Mouse (Mus musculus): ENCODE data around the gene Prkca. TPM values are rescaled to one million over a fixed set of nuclear protein-coding genes. Genes with fewer than 3 reads are reported as not detected.

Prkca gene
- polyA plus RNA-seq, 1 experiment from 2014 or later: 8.6 TPM

DNA sequence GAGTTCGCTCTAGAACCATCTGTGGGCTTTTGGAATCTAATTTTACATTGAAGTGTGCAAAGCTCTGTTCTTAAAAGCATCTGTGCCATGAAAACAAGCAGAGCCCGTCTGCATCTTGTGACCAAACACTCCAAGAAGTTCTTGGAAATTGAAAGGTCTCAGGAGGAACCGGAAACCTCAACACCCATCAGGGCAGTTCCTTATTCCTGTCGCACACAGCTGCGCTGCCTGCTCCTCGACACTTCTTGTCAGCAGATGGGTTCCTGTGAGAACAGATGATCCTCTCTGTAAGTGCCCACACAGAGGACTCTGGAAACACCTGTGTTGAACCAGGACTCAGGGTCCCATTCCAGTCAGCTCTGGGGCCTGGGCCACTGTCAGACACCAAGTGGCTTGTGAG, 120.6 kb downstream of the Prkca start:
- H3K36me3 ChIP-seq: no peaks in the 10 kb centered on the region
- H3K27me3 ChIP-seq: no peaks in the 10 kb centered on the region
- no peaks in the 10 kb centered on the region for H3K9me3 ChIP-seq
- peaks cover 59% of the 10 kb centered on the region for H3K4me1 ChIP-seq (replicated peaks)
- no peak overlapping the region for H3K4me2 ChIP-seq
- 74% methylated on average over 6 of the region's 6 CpGs for WGBS
- no peak overlapping the region for H3K4me3 ChIP-seq
- ATAC-seq (ENCODE audit: low FRiP score, low read depth): peak; percentile 20; the same call in 1 of the 2 replicates
- no peak overlapping the region for H3K9ac ChIP-seq
- H3K27ac ChIP-seq (replicated peaks): peak overlapping the region; percentile 30

DNA sequence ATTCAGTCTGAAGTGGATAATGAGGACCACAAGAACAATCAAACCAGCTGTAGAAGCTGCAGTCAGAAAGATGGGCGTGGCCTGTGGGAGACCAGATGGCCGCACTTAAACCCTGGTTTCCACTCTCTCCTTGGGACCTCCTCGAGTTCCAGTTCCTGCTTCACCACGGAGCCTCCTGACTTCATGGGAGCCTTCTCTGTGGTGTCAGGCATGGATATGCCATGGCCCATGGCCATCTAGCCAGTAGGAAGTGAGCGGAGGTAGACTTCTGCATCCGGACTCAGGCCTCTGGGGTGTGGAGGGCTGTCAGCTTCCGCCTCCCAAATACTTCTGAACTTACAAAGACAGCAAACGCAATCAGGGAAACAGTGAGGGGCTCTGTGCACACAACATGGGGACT, 121.1 kb downstream of the Prkca start:
- no peaks in the 10 kb centered on the region for H3K36me3 ChIP-seq
- 74% methylated on average over 8 of the region's 8 CpGs for WGBS
- H3K9ac ChIP-seq: no peak overlapping the region
- H3K27ac ChIP-seq (replicated peaks): peak overlapping the region; percentile 30; the same call in 1 of the 2 replicates
- no peaks in the 10 kb centered on the region for H3K27me3 ChIP-seq
- no peak overlapping the region for H3K4me2 ChIP-seq
- no peaks in the 10 kb centered on the region for H3K9me3 ChIP-seq
- no peak for ATAC-seq (ENCODE audit: low FRiP score, low read depth)
- H3K4me3 ChIP-seq: no peak overlapping the region
- peaks cover 59% of the 10 kb centered on the region for H3K4me1 ChIP-seq (replicated peaks)

DNA sequence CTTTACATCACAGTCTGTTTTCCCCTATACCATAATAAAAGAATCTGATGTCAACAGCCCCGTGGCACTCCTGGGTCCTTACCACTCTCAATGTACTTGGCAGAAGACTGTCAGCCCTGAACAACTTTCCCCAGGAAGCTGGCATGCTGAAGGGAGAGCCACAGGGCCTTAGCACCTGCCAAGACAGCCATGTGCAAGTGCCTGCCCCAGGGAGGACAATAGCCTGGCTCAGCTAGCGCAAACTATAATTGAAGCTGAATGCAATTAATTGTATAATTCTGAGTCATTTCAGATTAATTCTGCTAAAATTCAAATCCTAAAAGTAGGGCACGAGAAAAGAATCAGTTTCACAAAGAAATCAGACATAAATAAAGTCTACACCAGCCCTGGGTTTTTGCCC, 121.7 kb downstream of the Prkca start:
- Histone ChIP-seq H3K4me1 (replicated peaks) (peaks cover 55% of the 10 kb centered on the region), H3K9ac (no peak overlapping the region), H3K36me3 (no peaks in the 10 kb centered on the region), H3K9me3 (no peaks in the 10 kb centered on the region), H3K27me3 (no peaks in the 10 kb centered on the region), H3K4me2 (no peak overlapping the region), H3K4me3 (no peak overlapping the region), H3K27ac (replicated peaks) (0 out of 2 replicates have a peak overlapping the region, but pooled peaks have one; percentile 30)
- ATAC-seq (ENCODE audit: low FRiP score, low read depth): no peak
- WGBS: 58% methylated on average over 3 of the region's 3 CpGs

DNA sequence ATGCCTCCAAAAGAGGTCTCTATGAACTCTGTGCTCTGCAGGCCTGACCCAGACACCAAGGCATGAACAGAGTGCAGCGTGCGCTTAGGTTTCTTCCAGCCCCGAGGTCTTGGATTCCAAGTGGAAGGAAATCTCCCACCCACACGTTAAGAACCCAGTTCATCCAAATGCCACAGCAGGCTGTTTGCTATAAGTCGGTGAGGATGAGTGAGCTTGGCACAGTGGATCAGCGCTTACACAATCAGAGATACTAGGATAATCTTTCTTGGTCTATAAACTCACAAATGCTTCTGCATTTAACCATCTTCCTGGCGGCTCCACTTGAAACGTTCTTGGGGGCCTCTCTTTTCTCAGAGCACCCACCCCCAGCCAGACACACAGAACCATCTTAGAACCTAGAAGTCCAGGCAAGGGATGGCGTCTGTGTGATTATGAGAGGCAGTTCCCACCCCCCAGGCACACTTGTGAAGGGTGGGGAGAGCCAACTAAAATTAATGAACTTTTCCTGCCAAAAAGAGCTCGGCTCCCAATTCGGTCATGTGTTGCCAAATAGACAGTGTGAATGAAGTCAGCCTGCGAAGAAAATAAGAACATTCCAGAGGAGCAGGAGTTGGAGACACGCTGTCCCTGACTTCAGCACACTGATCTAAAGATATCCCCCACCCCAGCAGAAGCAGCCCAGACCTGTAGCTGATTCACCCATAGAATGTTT, 122.4 kb downstream of the Prkca start:
- no peaks in the 10 kb centered on the region for H3K9me3 ChIP-seq
- no peak overlapping the region for H3K4me2 ChIP-seq
- no peak for ATAC-seq (ENCODE audit: low FRiP score, low read depth)
- no peaks in the 10 kb centered on the region for H3K36me3 ChIP-seq
- 65% methylated on average over 13 of the region's 13 CpGs for WGBS
- peaks cover 53% of the 10 kb centered on the region for H3K4me1 ChIP-seq (replicated peaks)
- no peaks in the 10 kb centered on the region for H3K27me3 ChIP-seq
- H3K27ac ChIP-seq (replicated peaks): 0 out of 2 replicates have a peak overlapping the region, but pooled peaks have one; percentile 24
- no peak overlapping the region for H3K4me3 ChIP-seq
- no peak overlapping the region for H3K9ac ChIP-seq

DNA sequence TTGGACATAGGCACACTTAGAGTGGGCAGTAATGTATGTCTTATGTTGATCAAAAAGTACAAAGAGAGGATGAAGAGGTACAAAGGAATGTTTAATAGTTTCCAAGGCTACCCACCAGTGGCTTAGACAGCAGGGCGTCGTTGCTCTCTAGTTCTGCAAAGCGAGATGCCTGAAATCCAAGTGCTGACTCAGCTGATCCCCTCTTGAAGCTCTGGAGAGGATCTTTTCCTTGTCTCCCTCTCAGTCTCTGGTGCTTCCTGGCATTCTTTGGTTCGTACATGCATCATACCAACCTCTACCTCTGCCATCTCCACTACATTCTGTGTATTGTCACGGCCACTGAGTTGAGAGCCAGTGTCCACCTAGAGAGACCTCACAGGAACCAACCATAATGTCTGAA, 123.1 kb downstream of the Prkca start:
- no peaks in the 10 kb centered on the region for H3K27me3 ChIP-seq
- no peaks in the 10 kb centered on the region for H3K9me3 ChIP-seq
- peaks cover 52% of the 10 kb centered on the region for H3K4me1 ChIP-seq (replicated peaks)
- no peaks in the 10 kb centered on the region for H3K36me3 ChIP-seq
- H3K4me2 ChIP-seq: no peak overlapping the region
- no peak for ATAC-seq (ENCODE audit: low FRiP score, low read depth)
- H3K9ac ChIP-seq: no peak overlapping the region
- H3K4me3 ChIP-seq: no peak overlapping the region
- WGBS: 86% methylated on average over 5 of the region's 5 CpGs
- H3K27ac ChIP-seq (replicated peaks): no peak overlapping the region

DNA sequence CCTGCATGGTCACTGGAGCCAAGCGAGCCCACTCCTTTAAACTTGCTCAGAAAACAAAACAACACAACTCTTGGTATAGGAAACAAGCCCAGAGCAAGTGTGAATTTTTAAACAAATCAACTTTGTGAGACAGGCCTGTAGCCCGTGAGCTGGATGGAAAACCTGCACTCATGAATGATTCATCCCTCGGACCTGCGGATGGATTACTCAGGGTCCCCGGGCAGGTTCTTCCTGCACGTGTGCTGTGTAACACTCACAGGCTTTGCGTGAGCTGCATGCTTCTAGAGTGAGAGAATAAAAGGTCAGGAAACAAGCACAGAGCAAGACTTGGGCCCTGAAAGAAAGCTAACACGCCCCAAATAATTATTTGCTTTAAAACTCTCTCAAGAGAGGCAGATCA, 126.7 kb downstream of the Prkca start:
- WGBS: 75% methylated on average over 8 of the region's 8 CpGs
- H3K27ac ChIP-seq (replicated peaks): no peak overlapping the region
- H3K4me1 ChIP-seq (replicated peaks): peaks cover 29% of the 10 kb centered on the region
- no peak overlapping the region for H3K4me3 ChIP-seq
- no peak overlapping the region for H3K9ac ChIP-seq
- H3K4me2 ChIP-seq: no peak overlapping the region
- H3K36me3 ChIP-seq: no peaks in the 10 kb centered on the region
- H3K27me3 ChIP-seq: no peaks in the 10 kb centered on the region
- H3K9me3 ChIP-seq: no peaks in the 10 kb centered on the region
- no peak for ATAC-seq (ENCODE audit: low FRiP score, low read depth)

DNA sequence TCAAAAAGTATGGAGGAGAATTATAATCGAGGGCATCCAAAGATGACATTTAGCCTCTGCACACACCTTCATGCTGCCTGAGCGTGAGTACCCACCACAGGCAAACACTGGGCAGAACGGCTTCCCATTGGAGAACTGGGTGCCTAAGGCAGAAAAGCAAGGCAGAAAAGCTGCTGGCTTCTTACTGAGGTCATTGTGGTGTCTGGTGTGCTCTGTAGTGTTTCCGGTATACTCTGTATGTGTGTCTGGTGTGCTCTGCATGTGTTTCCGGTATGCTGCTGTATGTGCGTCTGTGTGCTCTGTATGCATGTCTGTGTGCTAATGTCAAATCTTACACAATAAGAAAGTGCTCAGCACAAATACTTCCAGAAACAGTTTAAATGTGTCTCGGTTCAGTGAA, 127.7 kb downstream of the Prkca start:
- Histone ChIP-seq H3K4me3 (no peak overlapping the region), H3K4me1 (replicated peaks) (peaks cover 20% of the 10 kb centered on the region), H3K9me3 (no peaks in the 10 kb centered on the region), H3K27me3 (no peaks in the 10 kb centered on the region), H3K27ac (replicated peaks) (no peak overlapping the region), H3K9ac (no peak overlapping the region), H3K4me2 (no peak overlapping the region), H3K36me3 (no peaks in the 10 kb centered on the region)
- WGBS: 76% methylated on average over 7 of the region's 7 CpGs
- ATAC-seq (ENCODE audit: low FRiP score, low read depth): no peak

DNA sequence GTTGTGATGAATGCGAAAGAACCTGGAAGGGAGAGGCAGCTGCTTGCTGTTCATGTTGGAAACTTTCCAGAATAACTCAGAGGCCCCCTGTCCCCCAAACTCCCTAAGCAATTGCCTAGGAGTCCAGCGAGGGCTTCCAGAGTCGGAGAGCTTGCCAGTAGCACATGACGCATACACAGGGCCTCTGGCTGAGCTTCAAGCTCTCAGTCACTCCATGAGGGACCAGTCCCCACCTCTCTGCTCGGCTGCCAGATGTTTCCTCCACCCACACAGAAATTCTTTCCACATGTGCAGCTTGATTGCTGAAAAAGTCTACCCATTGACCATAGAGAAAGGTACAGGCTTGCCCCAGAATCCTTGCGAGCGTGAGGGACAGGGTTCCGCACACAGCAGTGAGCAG, 128.3 kb downstream of the Prkca start:
- ATAC-seq (ENCODE audit: low FRiP score, low read depth): peak; percentile 73; the same call in 1 of the 2 replicates
- Histone ChIP-seq H3K9me3 (no peaks in the 10 kb centered on the region), H3K4me1 (replicated peaks) (peaks cover 15% of the 10 kb centered on the region), H3K27ac (replicated peaks) (no peak overlapping the region), H3K9ac (no peak overlapping the region), H3K4me3 (no peak overlapping the region), H3K36me3 (no peaks in the 10 kb centered on the region), H3K4me2 (no peak overlapping the region), H3K27me3 (no peaks in the 10 kb centered on the region)
- WGBS: 57% methylated on average over 8 of the region's 8 CpGs

DNA sequence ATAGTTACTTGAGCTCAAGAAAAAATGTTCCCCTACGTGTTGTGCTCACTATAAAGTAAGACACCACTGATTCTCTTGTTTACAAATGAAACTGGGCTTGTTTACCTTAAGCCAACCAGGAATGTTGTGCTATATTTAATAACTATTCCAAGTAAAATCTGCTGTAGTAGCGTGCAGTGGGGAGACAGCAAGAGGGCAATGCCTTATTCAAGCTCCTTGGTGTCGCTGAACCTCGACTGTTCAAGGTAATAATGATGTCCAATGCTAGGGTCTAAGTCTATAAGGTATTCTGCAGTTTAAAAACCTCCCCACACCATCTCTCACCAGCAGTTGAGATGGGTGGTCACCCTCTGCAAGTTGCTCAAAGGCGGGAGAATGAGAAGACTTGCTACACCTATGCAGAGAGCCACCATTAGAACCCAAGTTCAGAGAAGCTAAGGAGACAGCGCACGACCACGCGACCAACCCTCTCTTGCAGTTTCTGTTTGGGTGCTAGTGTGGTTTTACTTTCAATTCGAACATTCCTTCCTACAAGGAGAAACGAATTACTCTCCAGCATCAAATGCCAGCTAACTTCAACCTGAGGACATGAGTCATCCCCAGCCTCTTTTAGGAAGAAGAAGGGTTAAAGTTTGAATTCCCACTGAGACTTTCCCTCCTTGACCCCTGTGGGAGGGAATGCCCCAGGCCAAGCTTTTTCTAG, 129.1 kb downstream of the Prkca start:
- Histone ChIP-seq H3K4me1 (replicated peaks) (peaks cover 14% of the 10 kb centered on the region), H3K9ac (no peak overlapping the region), H3K27ac (replicated peaks) (no peak overlapping the region), H3K9me3 (no peaks in the 10 kb centered on the region), H3K4me2 (no peak overlapping the region), H3K27me3 (no peaks in the 10 kb centered on the region), H3K4me3 (no peak overlapping the region), H3K36me3 (no peaks in the 10 kb centered on the region)
- ATAC-seq (ENCODE audit: low FRiP score, low read depth): no peak
- WGBS: 87% methylated on average over 11 of the region's 11 CpGs

DNA sequence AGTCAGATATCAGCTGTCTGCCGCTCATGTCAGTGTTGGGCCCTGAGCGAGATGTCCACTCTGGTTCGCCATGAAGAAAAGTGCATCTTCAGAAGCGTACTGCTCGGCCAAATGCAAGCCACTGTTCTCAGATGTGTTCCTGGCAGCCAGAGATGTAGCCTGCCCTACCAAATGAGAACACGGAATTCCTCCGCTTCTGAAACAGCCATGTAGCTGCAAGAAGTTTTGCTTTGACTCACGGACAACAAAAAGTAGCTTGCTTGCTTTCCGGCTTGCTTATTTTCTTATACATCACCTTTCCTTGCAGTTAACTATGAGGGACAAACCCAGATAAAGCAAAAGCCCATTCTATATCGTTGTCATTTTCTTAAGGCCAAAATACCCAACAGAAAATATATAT, 129.9 kb downstream of the Prkca start:
- H3K4me1 ChIP-seq (replicated peaks): peaks cover 14% of the 10 kb centered on the region
- H3K36me3 ChIP-seq: no peaks in the 10 kb centered on the region
- H3K27ac ChIP-seq (replicated peaks): no peak overlapping the region
- no peaks in the 10 kb centered on the region for H3K27me3 ChIP-seq
- 93% methylated on average over 10 of the region's 10 CpGs for WGBS
- H3K4me2 ChIP-seq: no peak overlapping the region
- no peak for ATAC-seq (ENCODE audit: low FRiP score, low read depth)
- no peaks in the 10 kb centered on the region for H3K9me3 ChIP-seq
- no peak overlapping the region for H3K9ac ChIP-seq
- no peak overlapping the region for H3K4me3 ChIP-seq

DNA sequence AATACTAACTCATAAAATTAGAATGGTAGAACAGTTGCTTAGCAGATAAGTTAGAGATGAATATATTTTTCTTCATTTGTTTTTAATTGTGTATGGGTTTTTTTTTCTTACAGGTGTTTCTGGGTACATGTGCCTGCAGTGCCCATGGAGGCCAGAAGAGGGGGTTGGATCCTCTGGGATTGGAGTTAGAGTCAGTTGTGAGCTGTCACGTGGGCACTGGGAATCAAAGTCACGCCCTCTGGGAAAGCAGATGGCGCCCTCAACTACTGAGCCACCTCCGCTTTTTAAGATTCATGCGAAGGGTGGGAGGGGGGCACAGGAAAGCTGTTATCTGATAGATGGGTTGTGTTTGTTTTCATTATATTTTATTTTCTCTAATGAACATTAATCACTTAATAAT, 131.1 kb downstream of the Prkca start:
- H3K36me3 ChIP-seq: no peaks in the 10 kb centered on the region
- H3K4me1 ChIP-seq (replicated peaks): peaks cover 14% of the 10 kb centered on the region
- 92% methylated on average over 5 of the region's 5 CpGs for WGBS
- H3K9ac ChIP-seq: no peak overlapping the region
- no peaks in the 10 kb centered on the region for H3K9me3 ChIP-seq
- no peak overlapping the region for H3K4me3 ChIP-seq
- no peak for ATAC-seq (ENCODE audit: low FRiP score, low read depth)
- no peaks in the 10 kb centered on the region for H3K27me3 ChIP-seq
- no peak overlapping the region for H3K27ac ChIP-seq (replicated peaks)
- H3K4me2 ChIP-seq: no peak overlapping the region

DNA sequence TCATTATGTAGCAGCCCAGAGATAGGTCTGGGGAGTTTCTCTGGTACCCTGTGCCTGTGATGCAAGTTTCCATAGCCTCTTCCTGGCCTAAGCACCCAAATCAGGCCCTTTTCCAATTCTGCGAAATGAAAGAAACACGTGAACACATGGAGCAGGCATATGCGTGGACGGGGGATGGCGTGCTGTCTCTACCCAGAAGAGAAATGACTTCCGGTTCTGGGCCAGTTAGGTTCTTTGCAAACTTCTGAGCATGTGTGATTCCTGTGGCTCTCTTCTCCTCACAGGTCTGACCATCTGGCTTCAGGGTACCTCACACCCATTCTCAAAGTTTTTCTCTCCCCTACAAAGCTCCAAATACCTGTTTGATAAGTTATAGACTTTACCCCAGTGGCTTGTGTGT, 131.7 kb downstream of the Prkca start:
- no peak overlapping the region for H3K4me2 ChIP-seq
- no peak overlapping the region for H3K4me3 ChIP-seq
- no peak overlapping the region for H3K27ac ChIP-seq (replicated peaks)
- H3K9me3 ChIP-seq: no peaks in the 10 kb centered on the region
- no peaks in the 10 kb centered on the region for H3K36me3 ChIP-seq
- no peaks in the 10 kb centered on the region for H3K27me3 ChIP-seq
- no peak for ATAC-seq (ENCODE audit: low FRiP score, low read depth)
- H3K4me1 ChIP-seq (replicated peaks): peaks cover 14% of the 10 kb centered on the region
- WGBS: 94% methylated on average over 6 of the region's 6 CpGs
- no peak overlapping the region for H3K9ac ChIP-seq
